Mouse (Mus musculus) cortical plate, adult 2 months (tissue): ENCODE data around the gene Vegfb.

Source experiments
- CTCF ChIP-seq: fragments of 200-500 bp; IDR thresholded peaks from 2 replicates; pipeline ENCODE4 v1.5.1; 2011; ENCODE audit warnings: mild to moderate bottlenecking, control low read depth, low read length; ENCODE audit not compliant: insufficient read depth; ENCODE audit errors: extremely low read depth
- POLR2A ChIP-seq: fragments of 200-500 bp; IDR thresholded peaks from 2 replicates; pipeline ENCODE4 v1.6.1; 2011; ENCODE audit warnings: mild to moderate bottlenecking, low read length, control low read depth; ENCODE audit not compliant: insufficient read depth; ENCODE audit errors: extremely low read depth

DNA sequence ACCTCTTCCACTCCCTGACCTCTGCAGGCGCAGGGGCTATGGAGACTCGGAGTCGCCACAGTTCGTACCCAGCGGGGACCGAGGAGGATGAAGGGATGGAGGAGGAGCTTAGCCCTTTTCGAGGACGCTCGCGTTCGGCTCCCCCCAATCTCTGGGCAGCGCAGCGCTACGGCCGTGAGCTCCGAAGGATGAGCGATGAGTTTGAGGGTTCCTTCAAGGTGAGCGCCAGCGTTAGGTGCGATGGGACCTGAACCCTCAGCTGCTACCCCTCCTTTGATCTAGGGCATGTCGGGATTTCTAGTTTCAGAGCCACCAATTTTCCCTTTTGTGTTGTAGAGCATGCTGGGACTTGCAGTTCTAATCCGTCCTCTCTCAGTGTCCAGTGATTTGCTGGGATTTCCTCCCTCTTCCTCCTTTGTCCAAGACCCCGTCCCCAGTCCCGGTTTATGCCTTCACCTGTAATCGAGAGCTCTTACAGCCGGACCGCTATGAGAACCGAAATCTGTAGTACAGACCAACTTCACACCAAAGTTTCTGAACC, 36.8 kb downstream of the Vegfb start:
- no peak for TF ChIP-seq CTCF
- TF ChIP-seq POLR2A, result peak; percentile 78; the same call in 1 of the 2 replicates
